Mouse (Mus musculus) kidney, postnatal 14 days (tissue): ENCODE measurements around the gene Kcnd3.

Experiments used
- DNase-seq: peaks from one replicate; pipeline ENCODE4 v3.0.0; 2022; ENCODE audit warnings: mixed read lengths

The Kcnd3 gene

GRCm38 (mm10) chr3:105451627-105452555, at the start of gene Kcnd3:
Gene Kcnd3 (plus strand): TSS chr3:105452330.
- DNase-seq = peak; percentile 62

- DNase-seq = peak; percentile 67
These were observed 49.5 kb upstream of the Kcnd3 start for GRCm38 (mm10) chr3:105402676-105403075.

DNA sequence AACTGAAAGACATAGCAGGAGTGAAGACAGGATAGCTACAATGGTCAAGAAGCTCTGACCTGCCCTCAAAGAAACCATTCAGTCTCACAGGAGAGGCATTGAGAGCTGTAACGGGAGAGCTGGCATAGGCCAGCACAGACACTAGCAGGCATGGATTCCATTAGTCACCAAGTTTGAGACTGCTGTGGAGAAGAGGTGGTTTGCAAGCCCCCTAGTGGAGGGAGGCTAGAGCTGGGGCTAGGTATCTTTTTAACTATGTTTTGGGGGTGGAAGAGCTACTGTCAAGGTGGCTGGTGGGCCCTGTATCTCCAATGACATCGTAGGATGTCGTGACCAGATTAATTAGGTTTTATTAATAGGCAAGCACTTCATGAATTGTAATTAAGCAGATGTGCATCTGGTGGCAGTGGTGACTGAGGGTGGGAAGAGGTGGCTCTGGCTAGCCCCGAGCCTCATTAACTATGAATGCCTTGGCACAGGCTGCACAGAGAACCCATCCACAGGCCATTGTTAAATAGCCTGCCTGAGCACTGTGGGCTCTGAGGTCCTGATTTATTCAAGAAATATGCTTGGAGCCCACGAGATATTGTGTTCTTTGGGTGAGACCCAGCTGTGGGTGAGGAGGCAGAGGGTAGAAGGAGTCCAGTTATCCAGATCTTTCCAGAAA, 48.6 kb upstream of the Kcnd3 start:
- no peak for DNase-seq

DNA sequence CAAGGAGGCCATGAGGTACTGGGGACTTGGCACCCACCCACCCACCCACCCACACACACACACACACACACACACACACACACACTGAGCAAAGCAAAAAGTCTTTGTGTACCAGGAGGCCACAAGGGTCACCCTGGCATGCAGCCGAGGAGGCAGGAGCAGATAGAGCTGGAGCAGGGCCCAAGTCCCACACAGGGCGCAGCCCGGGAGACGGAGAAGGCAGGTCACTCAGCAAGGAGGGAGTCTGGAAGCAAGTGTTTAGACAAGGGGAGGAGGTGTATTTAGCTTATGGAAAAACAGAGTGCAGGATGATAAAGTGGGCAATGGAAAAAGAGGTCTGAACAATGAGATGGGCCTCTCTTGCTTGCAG, 48.1 kb upstream of the Kcnd3 start:
- peak; percentile 37 for DNase-seq

- peak; percentile 38 for DNase-seq
These were observed 46.6 kb upstream of the Kcnd3 start for GRCm38 (mm10) chr3:105405516-105405915.

DNA sequence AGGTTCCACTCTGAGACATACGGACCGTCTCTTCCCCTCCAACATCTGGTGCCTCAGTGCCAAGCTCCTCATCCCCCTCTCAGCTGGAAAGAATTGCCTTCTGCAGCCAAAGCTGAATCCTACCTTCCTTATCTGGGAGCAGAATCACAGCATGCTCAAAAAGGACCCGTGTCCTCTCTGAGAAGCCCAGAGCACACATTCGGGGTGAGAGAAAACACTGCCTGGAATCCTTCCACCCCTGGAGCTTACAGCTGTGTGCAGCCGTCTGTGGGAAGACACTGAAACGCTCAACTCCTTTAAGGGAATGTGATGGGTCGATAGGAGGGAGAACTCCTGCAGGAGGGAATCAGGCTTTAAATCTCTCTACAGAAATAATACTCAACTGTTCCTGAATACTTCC, 46.1 kb upstream of the Kcnd3 start:
- DNase-seq = peak; percentile 61

DNA sequence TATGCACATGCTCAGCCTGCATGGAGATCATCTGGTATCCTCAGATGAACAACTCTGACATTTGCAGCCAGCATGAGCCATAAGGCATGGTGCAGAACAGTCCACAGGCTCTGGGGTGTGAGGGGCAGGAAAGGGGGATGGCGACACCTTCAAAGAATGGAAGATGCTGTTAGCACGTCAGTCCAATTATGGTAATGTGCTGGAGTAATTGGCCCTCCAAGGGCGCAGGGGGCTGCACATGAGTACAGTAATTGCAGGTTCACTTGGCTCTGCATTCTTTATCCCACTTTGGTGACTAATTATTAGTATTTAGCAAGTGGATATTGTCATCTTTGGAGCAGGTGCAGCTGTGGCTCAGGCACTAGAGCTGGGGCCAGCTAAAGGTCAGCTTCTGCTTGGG, 43.9 kb upstream of the Kcnd3 start:
- no peak for DNase-seq

- DNase-seq = no peak
These were observed 41.3 kb upstream of the Kcnd3 start for GRCm38 (mm10) chr3:105410810-105411209.

GRCm38 (mm10) chr3:105411776-105412175, 40.4 kb upstream of the Kcnd3 start:
- no peak for DNase-seq

GRCm38 (mm10) chr3:105412229-105412628, 39.9 kb upstream of the Kcnd3 start:
- DNase-seq = no peak

GRCm38 (mm10) chr3:105412681-105413080, 39.4 kb upstream of the Kcnd3 start:
- no peak for DNase-seq

DNA sequence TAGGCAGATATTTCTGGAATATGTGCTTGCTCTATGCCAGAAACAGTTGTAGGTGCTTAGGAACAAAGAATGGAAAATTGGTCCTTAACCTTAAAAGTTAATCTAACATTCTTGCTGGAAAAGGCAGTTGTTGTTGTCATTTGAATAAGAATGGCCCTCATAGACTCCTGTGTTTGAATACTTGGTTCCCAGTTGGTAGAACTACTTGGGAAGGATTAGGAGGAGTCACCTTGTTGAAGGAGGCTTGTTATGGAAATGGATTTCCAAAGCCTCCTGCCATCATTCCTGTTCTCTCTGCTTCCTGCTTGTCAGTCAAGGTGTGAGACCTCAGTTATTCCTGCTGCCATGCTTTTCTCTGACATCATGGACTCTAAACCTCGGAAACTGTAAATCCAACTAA, 33.7 kb upstream of the Kcnd3 start:
- DNase-seq = no peak

GRCm38 (mm10) chr3:105422391-105422790, 29.7 kb upstream of the Kcnd3 start:
- no peak for DNase-seq

- DNase-seq = no peak
These were observed 28.7 kb upstream of the Kcnd3 start for GRCm38 (mm10) chr3:105423427-105423826.

DNA sequence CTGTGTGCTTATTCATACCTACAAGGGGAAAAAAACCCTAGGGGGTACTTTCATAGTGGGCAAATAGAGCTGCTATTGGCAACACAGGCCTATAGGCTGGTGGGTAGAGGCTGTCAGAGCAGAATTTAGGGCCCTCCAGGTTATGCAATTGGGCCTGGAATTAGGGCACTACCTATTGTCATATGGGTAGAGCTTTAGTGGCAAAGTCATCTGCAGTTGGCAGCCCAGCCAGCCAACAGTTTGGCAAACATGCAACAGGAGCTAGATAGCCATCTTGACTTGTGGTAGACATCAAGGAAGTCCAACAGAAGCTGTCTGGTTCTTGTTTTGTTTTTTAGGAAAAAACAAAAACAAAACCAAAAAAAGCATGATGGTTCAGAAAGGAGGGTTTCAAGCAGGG, 23.5 kb upstream of the Kcnd3 start:
- DNase-seq = no peak

- no peak for DNase-seq
These were observed 15.7 kb upstream of the Kcnd3 start for GRCm38 (mm10) chr3:105436383-105436782.

DNA sequence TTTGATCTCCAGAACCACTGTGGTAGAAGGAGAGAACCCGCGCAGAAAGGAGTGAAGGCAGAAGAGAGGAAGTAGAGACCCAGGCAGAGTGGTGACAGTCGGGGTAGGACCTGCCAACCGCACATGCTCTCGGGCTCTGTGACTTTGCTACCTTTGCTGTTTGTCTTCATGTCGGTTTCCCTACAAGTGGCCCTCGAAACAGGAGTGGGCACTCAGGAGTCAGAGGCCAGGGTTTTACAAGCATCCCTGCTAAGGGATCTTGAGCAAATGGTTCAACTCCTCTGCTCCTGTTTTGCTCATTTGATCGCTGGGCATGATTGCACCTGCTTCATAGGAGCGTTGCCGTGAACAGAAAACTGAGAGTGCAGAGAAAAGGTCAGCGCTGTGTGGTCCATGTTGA, 15.2 kb upstream of the Kcnd3 start:
- DNase-seq = no peak

GRCm38 (mm10) chr3:105440873-105441495, 11.1 kb upstream of the Kcnd3 start:
- no peak for DNase-seq

GRCm38 (mm10) chr3:105450641-105451470, 1.3 kb upstream of the Kcnd3 start:
- DNase-seq = peak; percentile 47

DNA sequence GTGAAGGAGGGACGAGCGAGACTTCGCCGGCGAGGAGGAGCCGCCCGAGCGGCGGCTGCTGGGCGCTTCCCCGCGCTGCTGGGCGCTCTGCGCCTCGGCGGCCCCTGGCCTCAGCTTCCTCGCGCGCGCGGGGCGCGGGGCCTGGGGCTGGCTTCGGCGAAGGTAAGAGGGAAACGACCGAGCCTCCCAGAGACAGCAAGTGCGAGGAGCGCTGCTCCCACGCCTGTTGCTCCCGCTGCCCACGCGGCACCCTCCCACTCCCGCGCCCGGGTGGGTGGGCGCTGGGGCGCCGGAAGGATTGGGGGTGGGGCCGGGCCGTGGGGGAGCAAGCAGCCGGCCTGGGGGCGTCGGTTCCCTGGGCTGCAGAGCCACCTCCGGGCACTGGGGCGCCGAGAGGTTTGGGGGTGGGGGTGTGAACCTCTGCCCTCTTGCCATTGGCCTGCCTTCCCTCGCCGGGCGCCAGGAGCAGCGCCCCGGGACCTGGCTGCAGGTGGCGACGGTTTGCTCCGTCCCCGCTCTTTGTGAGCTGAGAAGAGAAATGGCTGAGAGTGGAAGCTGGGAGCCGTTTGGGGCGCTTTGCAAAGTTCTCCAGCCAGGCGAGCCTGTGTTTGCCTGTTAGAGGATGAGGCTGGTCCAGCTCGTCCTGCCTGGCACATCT, 555 bp downstream of the Kcnd3 start:
- peak; percentile 47 for DNase-seq

GRCm38 (mm10) chr3:105453214-105453950, 1.3 kb downstream of the Kcnd3 start:
- no peak for DNase-seq

GRCm38 (mm10) chr3:105457657-105458056, 5.5 kb downstream of the Kcnd3 start:
- DNase-seq = no peak
